In the genomic region with DNA sequence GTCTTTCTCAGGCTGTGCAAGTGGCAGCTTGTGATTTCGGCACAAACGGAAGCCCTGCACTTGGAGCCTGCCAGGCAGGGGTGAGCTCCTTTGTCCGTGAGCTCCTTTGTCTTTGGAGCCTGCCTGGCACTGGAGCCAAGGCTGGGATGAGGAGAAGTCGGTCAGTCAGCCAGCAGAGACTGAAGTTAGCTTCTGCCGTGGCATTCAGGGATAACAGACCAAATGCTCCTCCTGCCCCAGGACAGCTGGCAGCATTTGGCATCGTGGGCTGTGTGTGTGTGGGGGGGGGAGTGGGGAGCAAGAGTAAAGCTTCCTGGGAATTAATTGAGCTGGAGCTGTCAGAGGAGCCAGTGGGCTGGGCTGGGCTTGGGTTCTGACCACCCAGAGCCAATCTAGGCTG, we compare ENCODE assay signal across 9 mouse cellular contexts.
DNase-seq lines count a peak whose midpoint lies in the region; ATAC-seq and TF ChIP-seq lines count a peak whose summit lies in the region.
"Had no signal": no experiment of that assay in that cellular context is flagged by ENCODE, and none has a peak within 500 bp of the region (broad histone marks: within the 10 kb centered on the region; RNA-seq: fewer than 3 reads in every experiment).

No protein-coding gene starts in this region.

- TF ChIP-seq CTCF in liver, postnatal 0 days (IDR thresholded peaks at IDR 0.05; ENCODE audit: low read depth): no peak

- TF ChIP-seq EP300 in liver, postnatal 0 days (IDR thresholded peaks at IDR 0.05; ENCODE audit: low read depth): no peak

- H3K9ac ChIP-seq in embryonic facial prominence, embryonic 14.5 days (ENCODE audit: low read depth, low read length): no peak overlapping the region
- no peak overlapping the region for H3K9ac ChIP-seq in liver, postnatal 0 days (replicated peaks)

- peaks cover 40% of the 10 kb centered on the region for H3K4me1 ChIP-seq in embryonic facial prominence, embryonic 14.5 days (ENCODE audit: control insufficient read depth, insufficient read depth, low read length)
- H3K4me1 ChIP-seq in liver, postnatal 0 days (ENCODE audit: insufficient read depth): peaks cover 4% of the 10 kb centered on the region; the same call in 1 of the 2 replicates

- no peak for ATAC-seq in embryonic facial prominence, embryonic 14.5 days (ENCODE audit: low read depth)
- no peak for ATAC-seq in liver, postnatal 0 days
- ATAC-seq in megakaryocyte-erythroid progenitor cell, adult 5-6 weeks (replicated peaks; ENCODE audit: low FRiP score, low TSS enrichment, poor library complexity, severe bottlenecking): no peak
- ATAC-seq: Patski had no signal

- no peak overlapping the region for H3K4me3 ChIP-seq in embryonic facial prominence, embryonic 14.5 days (ENCODE audit: low read depth, low read length)
- H3K4me3 ChIP-seq in liver, postnatal 0 days (ENCODE audit: low read depth, low read length): no peak overlapping the region

- H3K4me2 ChIP-seq in embryonic facial prominence, embryonic 14.5 days (ENCODE audit: low read depth, low read length): no peak overlapping the region
- H3K4me2 ChIP-seq in liver, postnatal 0 days (ENCODE audit: low read depth, low read length): no peak overlapping the region

- H3K27ac ChIP-seq in embryonic facial prominence, embryonic 14.5 days (replicated peaks; ENCODE audit: low read depth, low read length): no peak overlapping the region; the same call in 1 of the 2 replicates
- H3K27ac ChIP-seq in liver, postnatal 0 days (ENCODE audit: low read depth): no peak overlapping the region

- 16% methylated on average over 6 of the region's 6 CpGs for WGBS in embryonic facial prominence, embryonic 14.5 days
- WGBS in liver, postnatal 0 days (ENCODE audit: insufficient replicate concordance): 24% methylated on average over 6 of the region's 6 CpGs

- H3K27me3 ChIP-seq in embryonic facial prominence, embryonic 14.5 days (replicated peaks; ENCODE audit: control insufficient read depth, insufficient read depth, low read length): peaks cover 4% of the 10 kb centered on the region
- H3K27me3 ChIP-seq in liver, postnatal 0 days (ENCODE audit: insufficient read depth, low read length): peaks cover 64% of the 10 kb centered on the region
- H3K27me3 ChIP-seq: Patski had no signal

- no peaks in the 10 kb centered on the region for H3K36me3 ChIP-seq in embryonic facial prominence, embryonic 14.5 days (ENCODE audit: control insufficient read depth, insufficient read depth, low read length)
- H3K36me3 ChIP-seq in liver, postnatal 0 days (replicated peaks; ENCODE audit: insufficient read depth, low read length): no peaks in the 10 kb centered on the region

- no peaks in the 10 kb centered on the region for H3K9me3 ChIP-seq in embryonic facial prominence, embryonic 14.5 days (ENCODE audit: control insufficient read depth, low read length)
- H3K9me3 ChIP-seq in liver, postnatal 0 days (ENCODE audit: low read length): no peaks in the 10 kb centered on the region

- DNase-seq in right cerebral cortex, postnatal 4 days: peak; percentile 48
- DNase-seq in right cerebral cortex, postnatal 25 days: no peak
- DNase-seq in embryonic facial prominence, embryonic 14.5 days (ENCODE audit: low spot score): peak; percentile 35
- peak; percentile 57 for DNase-seq in layer of hippocampus, adult 9-11 months
- DNase-seq in liver, postnatal 0 days: no peak
- no peak for DNase-seq in urinary bladder, adult 2 months (ENCODE audit: low spot score)
- DNase-seq: gastrocnemius, postnatal 36 days had no signal

Comparison
In these comparisons a context has a peak if more than half of its experiments do, and no peak if none do; other contexts are left out.
1. DNase-seq: peak in right cerebral cortex, postnatal 4 days (single experiment), embryonic facial prominence, embryonic 14.5 days (single experiment) and layer of hippocampus, adult 9-11 months (single experiment); none in right cerebral cortex, postnatal 25 days (single experiment), liver, postnatal 0 days (single experiment) and urinary bladder, adult 2 months (single experiment).